Mouse (Mus musculus) ES-E14 (cell line): Measurements from ENCODE around the gene Tgm5. TPM values are rescaled to one million over a fixed set of nuclear protein-coding genes. Genes with fewer than 3 reads are reported as not detected.

Source experiments
- DNase-seq: peaks from one replicate; pipeline ENCODE4 v3.0.0-alpha.2; 2013; ENCODE audit warnings: low read depth, low spot score
- H3K27ac ChIP-seq: 2 replicates; pipeline ENCODE4 v1.5.1; 2012; ENCODE audit warnings: low read depth, mild to moderate bottlenecking, low read length, moderate library complexity, mixed read lengths; ENCODE audit not compliant: poor library complexity, insufficient read depth, severe bottlenecking
- H3K36me3 ChIP-seq: 2 replicates; pipeline ENCODE4 v1.6.1; 2012; ENCODE audit warnings: mild to moderate bottlenecking, low read length, moderate library complexity, mixed read lengths; ENCODE audit not compliant: control insufficient read depth, poor library complexity, insufficient read depth, severe bottlenecking
- H3K4me1 ChIP-seq, 2 experiments: fragments of 150-350 bp in 1 of 2; sonication (generic) in 1 of 2; 2 replicates each; pipeline ENCODE4 v1.6.1; 2012; ENCODE audit warnings: low read length in 2 of 2, mild to moderate bottlenecking in 1 of 2, mixed read lengths in 1 of 2; ENCODE audit not compliant: control insufficient read depth in 2 of 2, insufficient read depth in 2 of 2, poor library complexity in 1 of 2
- H3K4me3 ChIP-seq, 2 experiments: fragments of 150-350 bp in 1 of 2; sonication (generic) in 1 of 2; 2 replicates each; pipeline ENCODE4 v1.5.1; 2012; ENCODE audit warnings: low read length in 2 of 2, low read depth in 1 of 2, mild to moderate bottlenecking in 1 of 2, mixed read lengths in 1 of 2; ENCODE audit not compliant: insufficient read depth in 1 of 2, poor library complexity in 1 of 2, severe bottlenecking in 1 of 2
- H3K9ac ChIP-seq: 2 replicates; pipeline ENCODE4 v1.6.1; 2012; ENCODE audit warnings: low read depth, mild to moderate bottlenecking, low read length, mixed read lengths; ENCODE audit not compliant: poor library complexity, insufficient read depth, severe bottlenecking
- H3K9me3 ChIP-seq: fragments of 150-350 bp; sonication (generic); 2 replicates; pipeline ENCODE4 v1.6.1; 2012; ENCODE audit warnings: low read depth, mild to moderate bottlenecking, low read length; ENCODE audit not compliant: control insufficient read depth, insufficient read depth
- CHD2 ChIP-seq: IDR thresholded peaks from 2 replicates; pipeline ENCODE4 v1.6.1; 2014; ENCODE audit warnings: mild to moderate bottlenecking, low read depth, low read length, inconsistent platforms
- HCFC1 ChIP-seq: IDR thresholded peaks from 2 replicates; pipeline ENCODE4 v1.6.1; 2012; ENCODE audit warnings: low read length, inconsistent platforms, borderline replicate concordance; ENCODE audit not compliant: insufficient read depth
- MAFK ChIP-seq: IDR thresholded peaks from 2 replicates; pipeline ENCODE4 v1.6.1; 2014; ENCODE audit warnings: mild to moderate bottlenecking, low read depth, low read length, inconsistent platforms; ENCODE audit not compliant: insufficient read depth
- ZC3H11A ChIP-seq: IDR thresholded peaks from 2 replicates; pipeline ENCODE4 v1.6.1; 2012; ENCODE audit warnings: low read depth, mild to moderate bottlenecking, inconsistent platforms, low read length, borderline replicate concordance
- ZNF384 ChIP-seq: IDR thresholded peaks from 2 replicates; pipeline ENCODE4 v1.6.1; 2012; ENCODE audit warnings: low read depth, low read length, inconsistent platforms
- in situ Hi-C, 2 experiments: fragments of 600-800 bp; cut with MboI; formaldehyde crosslinking; loops; one replicate each; pipeline ENCODE4 v1.15.1; 2025; ENCODE audit warnings: low sequenced_read_pairs in 2 of 2, inconsistent platforms in 1 of 2; ENCODE audit not compliant: unreplicated experiment in 2 of 2
- total RNA-seq: library from RNA; depleted of rRNA; stranded (reverse); fragments of 300-350 nt; gene quantifications from 2 replicates; pipeline ENCODE4 v1.2.3, GENCODE M21; 2012

The Tgm5 gene
- total RNA-seq, 1 experiment, result not detected

DNA sequence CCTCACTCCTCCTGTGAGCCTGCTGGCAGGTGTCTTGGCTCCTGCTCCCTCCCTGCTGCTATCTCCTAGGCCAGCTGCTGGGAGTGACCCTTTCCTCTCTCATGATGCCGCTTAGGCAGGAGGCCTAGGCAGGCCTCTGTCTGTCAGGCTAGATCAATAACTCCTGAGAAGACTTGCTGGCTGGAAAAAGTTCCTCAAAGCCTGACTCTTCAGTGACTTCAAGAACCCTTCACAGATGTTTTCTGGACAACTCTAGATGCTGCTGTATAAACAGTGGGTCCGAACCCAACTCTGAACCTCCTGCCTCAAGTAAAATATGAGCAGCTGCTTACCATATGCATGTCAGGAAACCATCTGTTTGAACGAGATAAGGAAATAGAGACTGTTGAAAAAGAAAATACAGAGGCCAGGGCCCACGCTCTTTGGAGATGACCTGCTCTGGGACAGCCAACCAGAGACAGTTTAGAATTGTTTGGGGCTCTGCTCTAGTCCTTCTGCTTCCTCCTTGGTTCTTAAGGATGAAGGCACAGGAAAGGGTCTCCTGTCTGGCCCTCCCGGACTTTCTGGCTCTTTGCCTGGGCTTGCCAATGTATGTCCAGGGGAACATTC is 48.8 kb downstream of the Tgm5 start, which contains the start of gene Epb42:
TSS of gene Epb42 (minus strand) at position 340 of the 609 bp plus-strand sequence.
- no peaks in the 10 kb centered on the region for H3K9me3 ChIP-seq
- in situ Hi-C loops, result no loop called here
- TF ChIP-seq HCFC1, result no peak
- TF ChIP-seq MAFK, result no peak
- no peak for TF ChIP-seq ZNF384
- TF ChIP-seq ZC3H11A, result no peak
- TF ChIP-seq CHD2, result no peak
- no peaks in the 10 kb centered on the region for H3K4me1 ChIP-seq
- no peak within 1 kb of the TSS for H3K4me3 ChIP-seq
- DNase-seq, result no peak
- H3K36me3 ChIP-seq, result no peaks in the 10 kb centered on the region
- no peak within 1 kb of the TSS for H3K9ac ChIP-seq
- no peak within 1 kb of the TSS for H3K27ac ChIP-seq

DNA sequence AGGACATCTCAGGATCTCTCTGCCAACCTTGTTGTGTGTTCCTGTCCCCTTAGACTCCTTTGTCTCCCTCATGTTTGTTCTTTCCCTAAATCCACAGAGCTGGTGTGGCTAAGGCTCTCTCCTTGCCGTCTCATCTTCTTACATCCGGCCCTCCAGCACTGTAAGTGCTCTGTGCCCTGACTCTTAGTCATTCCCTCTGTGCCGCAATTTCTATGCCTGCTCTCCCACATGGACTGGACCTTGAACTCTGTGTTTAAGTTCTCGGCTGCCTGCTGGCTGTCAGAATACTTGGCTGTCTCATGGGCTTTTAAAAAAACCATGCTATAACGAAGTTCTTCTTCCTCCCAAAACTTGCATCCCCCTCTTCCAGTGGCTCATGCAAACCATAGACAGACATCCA is 62.7 kb downstream of the Tgm5 start:
- Histone ChIP-seq H3K9me3 (no peaks in the 10 kb centered on the region), H3K4me3 (no peak overlapping the region), H3K4me1 (no peaks in the 10 kb centered on the region), H3K27ac (no peak overlapping the region), H3K9ac (no peak overlapping the region), H3K36me3 (no peaks in the 10 kb centered on the region)
- TF ChIP-seq HCFC1, result no peak
- TF ChIP-seq CHD2, result no peak
- no peak for TF ChIP-seq ZNF384
- TF ChIP-seq MAFK, result no peak
- TF ChIP-seq ZC3H11A, result no peak
- DNase-seq, result no peak
- in situ Hi-C loops, result no loop called here

DNA sequence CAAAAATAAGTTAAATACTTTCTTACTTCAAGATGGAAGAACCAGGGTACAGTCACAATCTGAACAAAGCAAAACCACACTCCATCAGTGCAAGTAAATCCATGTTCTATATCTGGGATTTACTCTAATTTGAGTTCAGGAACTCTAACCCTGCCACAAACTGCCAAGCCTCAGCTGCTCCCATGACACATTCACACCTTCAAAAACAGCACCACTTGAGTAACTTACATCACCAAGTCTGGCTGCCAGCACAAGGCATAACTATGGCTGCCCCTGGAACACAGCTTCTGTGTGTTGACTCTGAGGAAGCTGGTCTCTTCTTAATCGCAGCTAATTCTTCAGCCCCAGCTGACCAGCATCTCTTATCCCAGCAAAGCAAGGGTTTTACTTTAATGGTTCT is 68.5 kb downstream of the Tgm5 start:
- in situ Hi-C loops, result no loop called here
- Histone ChIP-seq H3K4me1 (no peaks in the 10 kb centered on the region), H3K4me3 (no peak overlapping the region), H3K27ac (no peak overlapping the region), H3K36me3 (no peaks in the 10 kb centered on the region), H3K9me3 (no peaks in the 10 kb centered on the region), H3K9ac (no peak overlapping the region)
- TF ChIP-seq MAFK (no peak), CHD2 (no peak), ZC3H11A (no peak), ZNF384 (no peak), HCFC1 (no peak)
- DNase-seq, result no peak

DNA sequence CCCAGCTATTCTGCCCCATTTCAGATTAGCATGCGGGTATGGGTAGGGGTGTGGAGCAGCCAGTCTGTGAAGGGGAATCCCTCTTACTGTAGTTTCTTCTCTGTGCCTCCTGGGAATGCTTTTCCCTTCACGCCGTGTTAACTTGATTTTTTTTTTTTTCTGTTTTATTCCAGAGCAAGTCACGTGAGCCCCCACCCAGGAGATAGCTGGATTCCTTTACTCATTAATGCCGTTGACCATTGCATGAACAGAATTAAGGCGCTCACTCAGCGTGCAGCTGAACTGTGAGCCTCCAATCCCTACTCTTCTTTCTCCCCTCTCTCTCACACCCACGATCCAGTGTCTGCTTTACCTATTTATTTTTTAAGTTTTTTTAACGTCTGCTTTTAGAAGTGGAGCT is 69.4 kb downstream of the Tgm5 start:
- Histone ChIP-seq H3K9me3 (no peaks in the 10 kb centered on the region), H3K9ac (no peak overlapping the region), H3K27ac (no peak overlapping the region), H3K4me3 (no peak overlapping the region), H3K36me3 (no peaks in the 10 kb centered on the region), H3K4me1 (no peaks in the 10 kb centered on the region)
- TF ChIP-seq ZC3H11A (no peak), CHD2 (no peak), ZNF384 (no peak), MAFK (no peak), HCFC1 (no peak)
- no peak for DNase-seq
- in situ Hi-C loops, result no loop called here
